Mouse (Mus musculus): ENCODE data around the gene Klhdc1. TPM values are rescaled to one million over a fixed set of nuclear protein-coding genes. Genes with fewer than 3 reads are reported as not detected.

The Klhdc1 gene
- polyA plus RNA-seq, 2 experiments = 3.3 to 3.6 TPM

GRCm38 (mm10) chr12:69214393-69214792, 26.6 kb upstream of the Klhdc1 start:
- no peak overlapping the region for H3K4me2 ChIP-seq (ENCODE audit: low read depth)
- H3K36me3 ChIP-seq (replicated peaks; ENCODE audit: control insufficient read depth, insufficient read depth, low read depth) = peaks cover 60% of the 10 kb centered on the region
- H3K4me1 ChIP-seq (replicated peaks; ENCODE audit: control insufficient read depth in 2 of 2, insufficient read depth in 2 of 2, low read length in 1 of 2) = no peaks in the 10 kb centered on the region
- WGBS (ENCODE audit: insufficient replicate concordance) = 70% methylated on average over 7 of the region's 7 CpGs
- no peak overlapping the region for H3K4me3 ChIP-seq (ENCODE audit: insufficient read depth in 1 of 2, low read depth in 2 of 2, low read length in 2 of 2)
- no peak for TF ChIP-seq CTCF (IDR thresholded peaks at IDR 0.05; ENCODE audit: low read depth)
- TF ChIP-seq EP300 (IDR thresholded peaks at IDR 0.05; ENCODE audit: low read depth) = no peak
- no peak overlapping the region for H3K9ac ChIP-seq (replicated peaks)
- no peaks in the 10 kb centered on the region for H3K9me3 ChIP-seq (ENCODE audit: control insufficient read depth, low read length)
- ATAC-seq (ENCODE audit: insufficient read depth) (no peak), DNase-seq (ENCODE audit: low read depth in 3 of 3, low spot score in 3 of 3) (no peak)
- no peak overlapping the region for H3K27ac ChIP-seq
- no peaks in the 10 kb centered on the region for H3K27me3 ChIP-seq (ENCODE audit: control insufficient read depth, insufficient read depth, low read length)

- no peaks in the 10 kb centered on the region for H3K9me3 ChIP-seq (ENCODE audit: control insufficient read depth, low read length)
- no peak for ATAC-seq (ENCODE audit: insufficient read depth)
- TF ChIP-seq CTCF (IDR thresholded peaks at IDR 0.05; ENCODE audit: low read depth) (no peak), EP300 (IDR thresholded peaks at IDR 0.05; ENCODE audit: low read depth) (no peak)
- no peak overlapping the region for H3K9ac ChIP-seq (replicated peaks)
- 86% methylated on average over 3 of the region's 3 CpGs for WGBS (ENCODE audit: insufficient replicate concordance)
- H3K36me3 ChIP-seq (replicated peaks; ENCODE audit: control insufficient read depth, insufficient read depth, low read depth) = peaks cover 57% of the 10 kb centered on the region
- H3K27ac ChIP-seq = no peak overlapping the region
- H3K27me3 ChIP-seq (ENCODE audit: control insufficient read depth, insufficient read depth, low read length) = no peaks in the 10 kb centered on the region
- H3K4me2 ChIP-seq (ENCODE audit: low read depth) = no peak overlapping the region
- H3K4me1 ChIP-seq (replicated peaks; ENCODE audit: control insufficient read depth in 2 of 2, insufficient read depth in 2 of 2, low read length in 1 of 2) = no peaks in the 10 kb centered on the region
- DNase-seq (ENCODE audit: low read depth in 3 of 3, low spot score in 3 of 3) = no peak
- H3K4me3 ChIP-seq (ENCODE audit: insufficient read depth in 1 of 2, low read depth in 2 of 2, low read length in 2 of 2) = no peak overlapping the region
Observed at GRCm38 (mm10) chr12:69215000-69215785, 25.8 kb upstream of the Klhdc1 start.

GRCm38 (mm10) chr12:69216587-69216986, 24.4 kb upstream of the Klhdc1 start:
- DNase-seq (ENCODE audit: low read depth in 3 of 3, low spot score in 3 of 3) (no peak), ATAC-seq (ENCODE audit: insufficient read depth) (no peak)
- Histone ChIP-seq H3K4me3 (ENCODE audit: insufficient read depth in 1 of 2, low read depth in 2 of 2, low read length in 2 of 2) (no peak overlapping the region), H3K27ac (no peak overlapping the region), H3K9me3 (ENCODE audit: control insufficient read depth, low read length) (no peaks in the 10 kb centered on the region), H3K27me3 (ENCODE audit: control insufficient read depth, insufficient read depth, low read length) (no peaks in the 10 kb centered on the region), H3K36me3 (replicated peaks; ENCODE audit: control insufficient read depth, insufficient read depth, low read depth) (peaks cover 57% of the 10 kb centered on the region), H3K4me1 (replicated peaks; ENCODE audit: control insufficient read depth in 2 of 2, insufficient read depth in 2 of 2, low read length in 1 of 2) (peaks cover 0 to 3% of the 10 kb centered on the region in 2 experiments; a peak in 1 of 4 replicates), H3K4me2 (ENCODE audit: low read depth) (no peak overlapping the region), H3K9ac (replicated peaks) (no peak overlapping the region)
- TF ChIP-seq CTCF (IDR thresholded peaks at IDR 0.05; ENCODE audit: low read depth) (no peak), EP300 (IDR thresholded peaks at IDR 0.05; ENCODE audit: low read depth) (no peak)
- 89% methylated on average over 7 of the region's 7 CpGs for WGBS (ENCODE audit: insufficient replicate concordance)

GRCm38 (mm10) chr12:69220613-69221277, 20.2 kb upstream of the Klhdc1 start:
- DNase-seq (ENCODE audit: low read depth in 3 of 3, low spot score in 3 of 3) (no peak), ATAC-seq (ENCODE audit: insufficient read depth) (peak; percentile 23; the same call in 1 of the 2 replicates)
- peaks cover 50% of the 10 kb centered on the region for H3K36me3 ChIP-seq (replicated peaks; ENCODE audit: control insufficient read depth, insufficient read depth, low read depth)
- no peak overlapping the region for H3K27ac ChIP-seq
- no peak overlapping the region for H3K4me3 ChIP-seq (ENCODE audit: insufficient read depth in 1 of 2, low read depth in 2 of 2, low read length in 2 of 2)
- no peak overlapping the region for H3K9ac ChIP-seq (replicated peaks)
- H3K27me3 ChIP-seq (ENCODE audit: control insufficient read depth, insufficient read depth, low read length) = no peaks in the 10 kb centered on the region
- H3K4me2 ChIP-seq (ENCODE audit: low read depth) = no peak overlapping the region
- peaks cover 0 to 3% of the 10 kb centered on the region in 2 experiments; a peak in 1 of 4 replicates for H3K4me1 ChIP-seq (replicated peaks; ENCODE audit: control insufficient read depth in 2 of 2, insufficient read depth in 2 of 2, low read length in 1 of 2)
- WGBS (ENCODE audit: insufficient replicate concordance) = 83% methylated on average over 19 of the region's 19 CpGs
- H3K9me3 ChIP-seq (ENCODE audit: control insufficient read depth, low read length) = no peaks in the 10 kb centered on the region
- TF ChIP-seq CTCF (IDR thresholded peaks at IDR 0.05; ENCODE audit: low read depth) = no peak
- TF ChIP-seq EP300 (IDR thresholded peaks at IDR 0.05; ENCODE audit: low read depth) = no peak
